Comparison of ENCODE assay signal across 15 mouse cellular contexts in the genomic region with DNA sequence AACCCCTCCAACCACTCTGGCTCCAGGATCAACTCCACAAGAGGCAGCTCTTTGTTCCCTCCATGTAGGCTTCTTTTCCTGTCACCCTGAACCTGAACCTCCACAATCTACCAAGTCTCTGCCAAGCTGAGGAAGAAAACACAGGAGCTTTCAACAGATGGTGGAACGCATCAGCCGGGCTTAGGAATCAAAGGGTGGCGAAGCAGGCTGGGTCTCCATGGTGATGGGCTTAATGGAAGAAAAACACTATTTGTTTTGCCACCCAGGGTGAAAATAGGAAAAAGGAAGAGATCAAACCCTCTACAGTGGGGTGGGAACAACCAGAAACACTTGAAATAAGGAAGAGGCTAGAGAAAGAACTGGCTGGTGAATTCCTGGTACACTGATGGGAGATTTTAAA. TPM values are rescaled to one million over a fixed set of nuclear protein-coding genes. Genes with fewer than 3 reads are reported as not detected.
A peak's percentile ranks its signal among the peaks of the same experiment; 100 is the strongest.
DNase-seq lines count a peak whose midpoint lies in the region; ATAC-seq lines count a peak whose summit lies in the region.
"Had no signal": no experiment of that assay in that cellular context is flagged by ENCODE, and none has a peak within 500 bp of the region (broad histone marks: within the 10 kb centered on the region; RNA-seq: fewer than 3 reads in every experiment).

No protein-coding gene starts in this region.

- H3K36me3 ChIP-seq in hindbrain, embryonic 10.5 days, result no peaks in the 10 kb centered on the region
- H3K36me3 ChIP-seq in hindbrain, embryonic 11.5 days (ENCODE audit: control insufficient read depth, insufficient read depth, low read length), result no peaks in the 10 kb centered on the region
- no peaks in the 10 kb centered on the region for H3K36me3 ChIP-seq in forebrain, embryonic 14.5 days (ENCODE audit: control insufficient read depth, insufficient read depth, low read length)
- no peaks in the 10 kb centered on the region for H3K36me3 ChIP-seq in limb, embryonic 10.5 days
- H3K36me3 ChIP-seq in neural tube, embryonic 13.5 days, result no peaks in the 10 kb centered on the region
- H3K36me3 ChIP-seq in kidney, embryonic 16.5 days (ENCODE audit: insufficient read depth, low read length), result no peaks in the 10 kb centered on the region
- H3K36me3 ChIP-seq: lung, embryonic 15.5 days had no signal

- no peaks in the 10 kb centered on the region for H3K9me3 ChIP-seq in hindbrain, embryonic 10.5 days
- no peaks in the 10 kb centered on the region for H3K9me3 ChIP-seq in hindbrain, embryonic 11.5 days (ENCODE audit: control insufficient read depth, low read length)
- H3K9me3 ChIP-seq in forebrain, embryonic 14.5 days (replicated peaks; ENCODE audit: control insufficient read depth, low read length), result no peaks in the 10 kb centered on the region
- H3K9me3 ChIP-seq in limb, embryonic 10.5 days (replicated peaks), result no peaks in the 10 kb centered on the region
- H3K9me3 ChIP-seq in neural tube, embryonic 13.5 days, result no peaks in the 10 kb centered on the region
- H3K9me3 ChIP-seq in kidney, embryonic 16.5 days (ENCODE audit: low read length), result no peaks in the 10 kb centered on the region
- H3K9me3 ChIP-seq: lung, embryonic 15.5 days had no signal

- H3K4me3 ChIP-seq in hindbrain, embryonic 10.5 days, result 0 out of 2 replicates have a peak overlapping the region, but pooled peaks have one; percentile 18
- H3K4me3 ChIP-seq in hindbrain, embryonic 11.5 days (ENCODE audit: low read depth, low read length), result no peak overlapping the region
- H3K4me3 ChIP-seq in forebrain, embryonic 14.5 days (ENCODE audit: low read depth, low read length), result no peak overlapping the region
- H3K4me3 ChIP-seq in limb, embryonic 10.5 days, result no peak overlapping the region
- no peak overlapping the region for H3K4me3 ChIP-seq in neural tube, embryonic 13.5 days
- H3K4me3 ChIP-seq in kidney, embryonic 16.5 days (ENCODE audit: low read length), result no peak overlapping the region
- H3K4me3 ChIP-seq: lung, embryonic 15.5 days had no signal

- ATAC-seq in hindbrain, embryonic 11.5 days (ENCODE audit: low FRiP score), result no peak
- peak; percentile 18; the same call in 1 of the 2 replicates for ATAC-seq in forebrain, embryonic 14.5 days
- ATAC-seq in neural tube, embryonic 13.5 days (ENCODE audit: low read depth), result no peak
- no peak for ATAC-seq in kidney, embryonic 16.5 days (ENCODE audit: low FRiP score, low TSS enrichment)
- ATAC-seq: Patski had no signal

- H3K9ac ChIP-seq in hindbrain, embryonic 11.5 days (ENCODE audit: low read depth, low read length), result no peak overlapping the region
- H3K9ac ChIP-seq in forebrain, embryonic 14.5 days (ENCODE audit: low read length), result no peak overlapping the region
- no peak overlapping the region for H3K9ac ChIP-seq in neural tube, embryonic 13.5 days
- no peak overlapping the region for H3K9ac ChIP-seq in kidney, embryonic 16.5 days (replicated peaks; ENCODE audit: low read length)
- H3K9ac ChIP-seq: lung, embryonic 15.5 days had no signal

- H3K27me3 ChIP-seq in hindbrain, embryonic 10.5 days (ENCODE audit: insufficient read depth, poor library complexity, severe bottlenecking), result peaks cover 5% of the 10 kb centered on the region; the same call in 1 of the 2 replicates
- H3K27me3 ChIP-seq in hindbrain, embryonic 11.5 days (ENCODE audit: control insufficient read depth, insufficient read depth, low read length), result no peaks in the 10 kb centered on the region
- no peaks in the 10 kb centered on the region for H3K27me3 ChIP-seq in forebrain, embryonic 14.5 days (replicated peaks; ENCODE audit: control insufficient read depth, insufficient read depth, low read length)
- H3K27me3 ChIP-seq in limb, embryonic 10.5 days (ENCODE audit: low read depth, poor library complexity, severe bottlenecking), result peaks cover 8% of the 10 kb centered on the region
- no peaks in the 10 kb centered on the region for H3K27me3 ChIP-seq in neural tube, embryonic 13.5 days
- 0 out of 2 replicates have a peak, but pooled peaks cover 3% of the 10 kb centered on the region for H3K27me3 ChIP-seq in kidney, embryonic 16.5 days (ENCODE audit: insufficient read depth, low read length)
- H3K27me3 ChIP-seq: lung, embryonic 15.5 days; Patski had no signal

- peaks cover 51% of the 10 kb centered on the region for H3K4me1 ChIP-seq in hindbrain, embryonic 10.5 days (replicated peaks)
- peaks cover 14% of the 10 kb centered on the region for H3K4me1 ChIP-seq in hindbrain, embryonic 11.5 days (replicated peaks; ENCODE audit: control insufficient read depth, insufficient read depth, low read length)
- H3K4me1 ChIP-seq in forebrain, embryonic 14.5 days (ENCODE audit: control insufficient read depth, insufficient read depth, low read length), result peaks cover 38% of the 10 kb centered on the region
- H3K4me1 ChIP-seq in limb, embryonic 10.5 days, result peaks cover 54% of the 10 kb centered on the region
- H3K4me1 ChIP-seq in neural tube, embryonic 13.5 days (replicated peaks), result peaks cover 44% of the 10 kb centered on the region
- H3K4me1 ChIP-seq in kidney, embryonic 16.5 days (ENCODE audit: insufficient read depth, low read length), result peaks cover 15% of the 10 kb centered on the region

- DNase-seq in hindbrain, embryonic 10.5 days (ENCODE audit: low spot score), result no peak
- DNase-seq in hindbrain, embryonic 11.5 days (ENCODE audit: low spot score), result no peak
- peak; percentile 73 for DNase-seq in forebrain, embryonic 14.5 days (ENCODE audit: low spot score)
- no peak for DNase-seq in limb, embryonic 10.5 days (ENCODE audit: low spot score)
- DNase-seq in heart, adult 11 months, result no peak
- no peak for DNase-seq in urinary bladder, postnatal 4 days (ENCODE audit: low spot score in 2 of 2)
- DNase-seq: gastrocnemius, postnatal 10 days; heart, postnatal 36 days; kidney, adult 18-20 months; liver had no signal

- H3K27ac ChIP-seq in hindbrain, embryonic 10.5 days, result peak overlapping the region; percentile 60
- no peak overlapping the region for H3K27ac ChIP-seq in hindbrain, embryonic 11.5 days (ENCODE audit: low read depth, low read length)
- H3K27ac ChIP-seq in forebrain, embryonic 14.5 days (ENCODE audit: low read depth, low read length), result peak overlapping the region; percentile 81
- peak overlapping the region; percentile 60; the same call in 1 of the 2 replicates for H3K27ac ChIP-seq in limb, embryonic 10.5 days
- 0 out of 2 replicates have a peak overlapping the region, but pooled peaks have one; percentile 23 for H3K27ac ChIP-seq in neural tube, embryonic 13.5 days (replicated peaks)
- no peak overlapping the region for H3K27ac ChIP-seq in kidney, embryonic 16.5 days (ENCODE audit: low read length)
- H3K27ac ChIP-seq: lung, embryonic 15.5 days had no signal

- WGBS in hindbrain, embryonic 10.5 days, result 23% methylated on average over 3 of the region's 3 CpGs
- WGBS in hindbrain, embryonic 11.5 days, result 12% methylated on average over 3 of the region's 3 CpGs
- WGBS in forebrain, embryonic 14.5 days, result 8% methylated on average over 3 of the region's 3 CpGs
- WGBS in limb, embryonic 10.5 days, result 70% methylated on average over 3 of the region's 3 CpGs
- WGBS in neural tube, embryonic 13.5 days, result 10% methylated on average over 3 of the region's 3 CpGs
- WGBS in kidney, embryonic 16.5 days, result 45% methylated on average over 3 of the region's 3 CpGs

- H3K4me2 ChIP-seq in hindbrain, embryonic 11.5 days (replicated peaks; ENCODE audit: low read depth, low read length), result no peak overlapping the region
- H3K4me2 ChIP-seq in forebrain, embryonic 14.5 days (ENCODE audit: low read length), result no peak overlapping the region
- H3K4me2 ChIP-seq in neural tube, embryonic 13.5 days, result no peak overlapping the region
- no peak overlapping the region for H3K4me2 ChIP-seq in kidney, embryonic 16.5 days (replicated peaks; ENCODE audit: low read depth, low read length)
- H3K4me2 ChIP-seq: heart, embryonic 11.5 days; lung, embryonic 15.5 days had no signal

RNA-seq across cellular contexts. Expression of gene Dnah2, which starts 5.3 kb away (rescaled TPM):
- polyA plus RNA-seq in hindbrain, embryonic 10.5 days (2016; fragmentation: Nextera tagmentation; extraction: Ambion mirVana), result 2.0 and 2.6 TPM in 2 replicates
- 0.68 and 1.6 TPM in 2 replicates for polyA plus RNA-seq in hindbrain, embryonic 11.5 days (2014; fragmentation: Nextera tagmentation; extraction: Ambion mirVana)
- polyA plus RNA-seq in forebrain, embryonic 14.5 days (2014; fragmentation: Nextera tagmentation; extraction: Ambion mirVana), result 2.7 and 3.8 TPM in 2 replicates
- 1.0 and 1.3 TPM in 2 replicates for polyA plus RNA-seq in limb, embryonic 10.5 days (2016; fragmentation: Nextera tagmentation; extraction: Ambion mirVana)
- polyA plus RNA-seq in neural tube, embryonic 13.5 days (2015; fragmentation: Nextera tagmentation; extraction: Ambion mirVana), result 2.2 and 2.7 TPM in 2 replicates
- 0.69 and 0.90 TPM in 2 replicates for polyA plus RNA-seq in kidney, embryonic 16.5 days (2015; fragmentation: Nextera tagmentation; extraction: Ambion mirVana)

RNA-seq across cellular contexts. Expression of gene Efnb3, which starts 16.4 kb away (rescaled TPM):
- 61.9 and 67.2 TPM in 2 replicates for polyA plus RNA-seq in hindbrain, embryonic 10.5 days (2016; fragmentation: Nextera tagmentation; extraction: Ambion mirVana)
- polyA plus RNA-seq in hindbrain, embryonic 11.5 days (2014; fragmentation: Nextera tagmentation; extraction: Ambion mirVana), result 12.2 and 15.5 TPM in 2 replicates
- polyA plus RNA-seq in forebrain, embryonic 14.5 days (2014; fragmentation: Nextera tagmentation; extraction: Ambion mirVana), result 38.6 and 48.2 TPM in 2 replicates
- polyA plus RNA-seq in limb, embryonic 10.5 days (2016; fragmentation: Nextera tagmentation; extraction: Ambion mirVana), result 44.2 and 55.2 TPM in 2 replicates
- polyA plus RNA-seq in neural tube, embryonic 13.5 days (2015; fragmentation: Nextera tagmentation; extraction: Ambion mirVana), result 68.1 and 72.0 TPM in 2 replicates
- 11.8 and 12.6 TPM in 2 replicates for polyA plus RNA-seq in kidney, embryonic 16.5 days (2015; fragmentation: Nextera tagmentation; extraction: Ambion mirVana)

RNA-seq across cellular contexts. Expression of gene Wrap53, which starts 36.5 kb away (rescaled TPM):
- polyA plus RNA-seq in hindbrain, embryonic 10.5 days (2016; fragmentation: Nextera tagmentation; extraction: Ambion mirVana), result 40.6 and 41.4 TPM in 2 replicates
- 36.6 and 37.8 TPM in 2 replicates for polyA plus RNA-seq in hindbrain, embryonic 11.5 days (2014; fragmentation: Nextera tagmentation; extraction: Ambion mirVana)
- polyA plus RNA-seq in forebrain, embryonic 14.5 days (2014; fragmentation: Nextera tagmentation; extraction: Ambion mirVana), result 24.6 and 29.3 TPM in 2 replicates
- 52.3 and 52.8 TPM in 2 replicates for polyA plus RNA-seq in limb, embryonic 10.5 days (2016; fragmentation: Nextera tagmentation; extraction: Ambion mirVana)
- 18.1 and 19.7 TPM in 2 replicates for polyA plus RNA-seq in neural tube, embryonic 13.5 days (2015; fragmentation: Nextera tagmentation; extraction: Ambion mirVana)
- 29.3 and 30.3 TPM in 2 replicates for polyA plus RNA-seq in kidney, embryonic 16.5 days (2015; fragmentation: Nextera tagmentation; extraction: Ambion mirVana)

RNA-seq across cellular contexts. Expression of gene Trp53, which starts 36.6 kb away (rescaled TPM):
- 166 and 173 TPM in 2 replicates for polyA plus RNA-seq in hindbrain, embryonic 10.5 days (2016; fragmentation: Nextera tagmentation; extraction: Ambion mirVana)
- polyA plus RNA-seq in hindbrain, embryonic 11.5 days (2014; fragmentation: Nextera tagmentation; extraction: Ambion mirVana), result 156 and 159 TPM in 2 replicates
- polyA plus RNA-seq in forebrain, embryonic 14.5 days (2014; fragmentation: Nextera tagmentation; extraction: Ambion mirVana), result 111 and 113 TPM in 2 replicates
- 243 and 267 TPM in 2 replicates for polyA plus RNA-seq in limb, embryonic 10.5 days (2016; fragmentation: Nextera tagmentation; extraction: Ambion mirVana)
- polyA plus RNA-seq in neural tube, embryonic 13.5 days (2015; fragmentation: Nextera tagmentation; extraction: Ambion mirVana), result 76.0 and 77.6 TPM in 2 replicates
- polyA plus RNA-seq in kidney, embryonic 16.5 days (2015; fragmentation: Nextera tagmentation; extraction: Ambion mirVana), result 191 and 205 TPM in 2 replicates

Comparison
In these comparisons a context has a peak if more than half of its experiments do, and no peak if none do; other contexts are left out.
1. H3K27ac ChIP-seq: peak in hindbrain, embryonic 10.5 days (single experiment), forebrain, embryonic 14.5 days (single experiment), limb, embryonic 10.5 days (single experiment) and neural tube, embryonic 13.5 days (single experiment); none in hindbrain, embryonic 11.5 days (single experiment) and kidney, embryonic 16.5 days (single experiment).